Mouse (Mus musculus) E14TG2a.4 (cell line): ENCODE data around the gene Lag3.

Experiments
- H3K27me3 ChIP-seq: 2 replicates; pipeline ENCODE4 v1.6.1; 2014; ENCODE audit warnings: low read length, control low read depth; ENCODE audit not compliant: insufficient read depth
- H3K36me3 ChIP-seq: 2 replicates; pipeline ENCODE4 v1.6.1; 2014; ENCODE audit warnings: low read length, control low read depth; ENCODE audit not compliant: insufficient read depth
- H3K4me1 ChIP-seq: replicated peaks from 2 replicates; pipeline ENCODE4 v1.6.1; 2014; ENCODE audit warnings: low read depth, low read length, control low read depth
- H3K4me3 ChIP-seq: replicated peaks from 2 replicates; pipeline ENCODE4 v1.5.1; 2014; ENCODE audit warnings: mild to moderate bottlenecking, low read length
- H3K9me3 ChIP-seq: 2 replicates; pipeline ENCODE4 v1.6.1; 2014; ENCODE audit warnings: low read length, control low read depth
- CTCF ChIP-seq: conservative IDR thresholded peaks from 2 replicates; pipeline ENCODE4 v1.5.1; 2014; ENCODE audit warnings: low read length
- NANOG ChIP-seq: IDR thresholded peaks from 2 replicates; pipeline ENCODE4 v1.6.1; 2014; ENCODE audit warnings: borderline replicate concordance, low read length, mixed read lengths
- POU5F1 ChIP-seq: IDR thresholded peaks from 2 replicates; pipeline ENCODE4 v1.6.1; 2014; ENCODE audit warnings: low read length, borderline replicate concordance

Gene Lag3

GRCm38 (mm10) chr6:124938554-124938953 is 27.0 kb upstream of the Lag3 start:
- TF ChIP-seq CTCF (no peak), POU5F1 (no peak), NANOG (no peak)
- Histone ChIP-seq H3K4me3 (no peak overlapping the region), H3K9me3 (no peaks in the 10 kb centered on the region), H3K27me3 (no peaks in the 10 kb centered on the region), H3K36me3 (peaks cover 51% of the 10 kb centered on the region), H3K4me1 (peaks cover 68% of the 10 kb centered on the region)

GRCm38 (mm10) chr6:124937493-124937892 is 26.0 kb upstream of the Lag3 start:
- H3K4me1 ChIP-seq = peaks cover 69% of the 10 kb centered on the region
- peaks cover 60% of the 10 kb centered on the region for H3K36me3 ChIP-seq
- no peaks in the 10 kb centered on the region for H3K27me3 ChIP-seq
- no peak overlapping the region for H3K4me3 ChIP-seq
- no peaks in the 10 kb centered on the region for H3K9me3 ChIP-seq
- no peak for TF ChIP-seq CTCF
- TF ChIP-seq NANOG = no peak
- TF ChIP-seq POU5F1 = no peak

GRCm38 (mm10) chr6:124936681-124937080 is 25.2 kb upstream of the Lag3 start:
- TF ChIP-seq NANOG (no peak), CTCF (no peak), POU5F1 (no peak)
- H3K27me3 ChIP-seq = no peaks in the 10 kb centered on the region
- H3K9me3 ChIP-seq = no peaks in the 10 kb centered on the region
- peaks cover 75% of the 10 kb centered on the region for H3K4me1 ChIP-seq
- H3K4me3 ChIP-seq = no peak overlapping the region
- peaks cover 63% of the 10 kb centered on the region for H3K36me3 ChIP-seq

- no peaks in the 10 kb centered on the region for H3K27me3 ChIP-seq
- peaks cover 79% of the 10 kb centered on the region for H3K4me1 ChIP-seq
- H3K36me3 ChIP-seq = peaks cover 63% of the 10 kb centered on the region
- H3K4me3 ChIP-seq = peak overlapping the region; percentile 46; the same call in 1 of the 2 replicates
- no peaks in the 10 kb centered on the region for H3K9me3 ChIP-seq
- TF ChIP-seq POU5F1 = no peak
- TF ChIP-seq NANOG = no peak
- no peak for TF ChIP-seq CTCF
Observed at GRCm38 (mm10) chr6:124934670-124935069, 23.2 kb upstream of the Lag3 start.

- Histone ChIP-seq H3K4me3 (0 out of 2 replicates have a peak overlapping the region, but pooled peaks have one; percentile 96), H3K27me3 (no peaks in the 10 kb centered on the region), H3K4me1 (peaks cover 72% of the 10 kb centered on the region), H3K9me3 (no peaks in the 10 kb centered on the region), H3K36me3 (peaks cover 58% of the 10 kb centered on the region)
- TF ChIP-seq NANOG = no peak
- TF ChIP-seq POU5F1 = no peak
- no peak for TF ChIP-seq CTCF
Observed at GRCm38 (mm10) chr6:124933127-124933526, 21.6 kb upstream of the Lag3 start.

- no peak for TF ChIP-seq POU5F1
- no peak for TF ChIP-seq CTCF
- TF ChIP-seq NANOG = no peak
- H3K4me3 ChIP-seq = peak overlapping the region; percentile 96
- H3K9me3 ChIP-seq = no peaks in the 10 kb centered on the region
- peaks cover 50% of the 10 kb centered on the region for H3K36me3 ChIP-seq
- no peaks in the 10 kb centered on the region for H3K27me3 ChIP-seq
- H3K4me1 ChIP-seq = peaks cover 63% of the 10 kb centered on the region
Observed at GRCm38 (mm10) chr6:124932314-124932695, 20.8 kb upstream of the Lag3 start.

GRCm38 (mm10) chr6:124931525-124932313 is 20.2 kb upstream of the Lag3 start:
- Histone ChIP-seq H3K27me3 (no peaks in the 10 kb centered on the region), H3K4me1 (peaks cover 59% of the 10 kb centered on the region), H3K4me3 (peak overlapping the region; percentile 96), H3K36me3 (peaks cover 44% of the 10 kb centered on the region), H3K9me3 (no peaks in the 10 kb centered on the region)
- TF ChIP-seq CTCF (no peak), POU5F1 (no peak), NANOG (no peak)

GRCm38 (mm10) chr6:124930754-124931524 is 19.4 kb upstream of the Lag3 start, which contains the start of gene Mlf2:
Gene Mlf2, plus strand, starts transcription at chr6:124931386.
- Histone ChIP-seq H3K4me1 (peaks cover 59% of the 10 kb centered on the region), H3K4me3 (peak within 1 kb of the TSS; percentile 96), H3K36me3 (peaks cover 36% of the 10 kb centered on the region), H3K9me3 (no peaks in the 10 kb centered on the region), H3K27me3 (no peaks in the 10 kb centered on the region)
- peak; percentile 94 for TF ChIP-seq CTCF
- TF ChIP-seq NANOG = no peak
